Mouse (Mus musculus): ENCODE results near the gene Bckdk.
"Not testable (repeated sequence)": the region's sequence is repeated elsewhere in the genome, so short reads cannot be mapped to it uniquely, and the experiment has no call there.

Bckdk gene

GRCm38 (mm10) chr7:127932273-127933031 is 28.6 kb downstream of the Bckdk start:
- peak; percentile 48 for DNase-seq

GRCm38 (mm10) chr7:127934075-127934474 is 30.2 kb downstream of the Bckdk start:
- DNase-seq: no peak

GRCm38 (mm10) chr7:127935028-127935722 is 31.3 kb downstream of the Bckdk start:
- peak; percentile 96 for DNase-seq

GRCm38 (mm10) chr7:127935748-127936159 is 31.9 kb downstream of the Bckdk start:
- DNase-seq: no peak

GRCm38 (mm10) chr7:127936216-127936884 is 32.5 kb downstream of the Bckdk start:
- DNase-seq: no peak

GRCm38 (mm10) chr7:127942097-127942496 is 38.2 kb downstream of the Bckdk start:
- not testable (repeated sequence) for DNase-seq

GRCm38 (mm10) chr7:127944614-127945013 is 40.7 kb downstream of the Bckdk start:
- no peak for DNase-seq

GRCm38 (mm10) chr7:127946470-127947023 is 42.7 kb downstream of the Bckdk start, which contains the start of gene Prss36:
TSS of gene Prss36 (minus strand) at chr7:127946725.
- no peak for DNase-seq

- DNase-seq: no peak
Measured at GRCm38 (mm10) chr7:127952864-127953581, 49.1 kb downstream of the Bckdk start.

GRCm38 (mm10) chr7:127959364-127959763 is 55.5 kb downstream of the Bckdk start:
- DNase-seq: peak; percentile 21
